Mouse (Mus musculus) granulocyte monocyte progenitor cell, adult 5-6 weeks (primary cell): ENCODE measurements around the gene Senp1. TPM values are rescaled to one million over a fixed set of nuclear protein-coding genes. Genes with fewer than 3 reads are reported as not detected.

Source experiments
- ATAC-seq: replicated peaks from 2 replicates; pipeline ENCODE4 v1.8.0; 2016; ENCODE audit warnings: mild to moderate bottlenecking, moderate TSS enrichment, inconsistent platforms; ENCODE audit not compliant: poor library complexity, severe bottlenecking
- total RNA-seq, 2 experiments: library from RNA; stranded (forward) in 1 of 2; stranded (reverse) in 1 of 2; fragments of 200-712, 200-1000 nt in 1 of 2; fragments of >200 nt in 1 of 2; fragmentation: Nextera tagmentation in 1 of 2; gene quantifications; 2 replicates each; pipeline ENCODE4 v1.2.3; 2014 to 2017

Gene Senp1
- total RNA-seq, 2 experiments from 2014 or later: 66.6 to 83.1 TPM

DNA sequence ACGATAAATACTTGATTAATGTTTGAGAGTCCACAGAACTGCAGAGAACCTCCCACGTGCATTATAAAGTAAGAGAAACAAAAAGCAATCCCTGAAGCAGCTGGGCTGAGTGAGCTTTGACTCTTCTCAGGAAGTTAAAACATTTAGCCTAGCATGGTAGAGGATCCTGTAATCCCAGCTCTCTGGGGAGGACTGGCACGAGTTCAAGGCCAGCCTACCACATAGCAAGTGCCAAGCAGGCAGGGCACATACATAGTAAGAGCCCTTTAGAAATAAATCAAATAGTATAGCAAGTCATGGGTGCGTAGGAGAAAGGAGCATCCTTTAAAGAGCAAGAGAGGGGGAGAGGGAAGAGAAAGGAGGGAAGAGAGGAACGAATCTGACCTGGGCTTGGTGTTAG lies 27.7 kb downstream of the Senp1 start:
- ATAC-seq: no peak

DNA sequence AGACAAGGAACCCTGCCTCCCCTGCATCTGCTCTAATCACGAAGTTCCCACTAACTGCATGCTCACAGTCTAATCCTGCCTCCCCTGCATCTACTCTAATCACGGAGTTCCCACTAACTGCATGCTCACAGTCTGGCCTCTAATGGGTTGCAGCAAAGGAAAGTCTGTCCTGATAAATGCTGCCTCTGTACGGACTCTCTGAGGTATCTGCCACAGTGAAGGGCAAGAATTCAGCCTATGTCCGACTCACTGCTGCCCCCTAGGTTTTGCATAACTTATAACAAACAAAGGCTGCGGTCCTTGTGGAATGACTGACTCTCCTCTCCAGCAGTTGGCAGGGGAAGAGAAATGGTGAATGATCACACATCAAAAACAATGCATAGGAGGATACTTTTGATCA lies 38.3 kb downstream of the Senp1 start:
- ATAC-seq: peak; percentile 46; the same call in 1 of the 2 replicates

DNA sequence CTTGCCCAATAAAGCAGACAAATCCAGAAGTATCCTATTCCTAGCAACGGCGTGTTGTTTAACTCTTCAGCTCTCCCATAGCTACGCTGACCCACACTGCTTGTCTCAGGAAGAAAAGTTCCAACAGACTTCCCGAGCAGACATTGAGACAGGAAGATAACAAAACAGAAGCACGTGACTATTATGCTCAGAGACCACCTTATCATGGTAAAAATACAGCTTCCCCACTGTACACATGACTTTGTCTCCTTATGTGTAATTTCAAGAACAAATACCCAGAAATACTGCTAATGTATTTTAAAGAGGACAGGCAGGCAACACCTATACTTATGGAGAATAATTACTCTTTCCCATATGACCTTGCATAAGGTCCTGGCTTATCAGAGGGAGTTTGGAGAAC lies 41.9 kb downstream of the Senp1 start:
- no peak for ATAC-seq

GRCm38 (mm10) chr15:98048918-98049700 lies 44.4 kb downstream of the Senp1 start:
- no peak for ATAC-seq

DNA sequence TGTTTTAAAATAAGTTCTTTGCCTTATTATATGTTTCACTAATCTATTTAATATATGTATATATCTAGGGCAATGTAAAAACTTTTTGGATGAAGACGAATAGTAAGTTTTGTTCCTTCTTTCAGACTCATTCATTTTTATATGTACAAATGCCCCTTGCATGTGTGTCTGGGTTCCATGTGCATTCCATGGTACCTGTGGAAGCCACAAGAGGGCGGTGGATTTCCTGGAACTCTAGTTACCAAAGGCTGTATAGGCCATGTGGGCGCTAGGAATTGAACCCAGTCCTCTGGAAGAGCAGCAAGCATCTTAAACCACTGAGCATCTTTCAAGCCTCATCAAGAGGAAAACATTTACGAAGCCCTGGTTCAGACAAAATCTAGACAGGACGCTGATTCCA lies 49.2 kb downstream of the Senp1 start:
- no peak for ATAC-seq

DNA sequence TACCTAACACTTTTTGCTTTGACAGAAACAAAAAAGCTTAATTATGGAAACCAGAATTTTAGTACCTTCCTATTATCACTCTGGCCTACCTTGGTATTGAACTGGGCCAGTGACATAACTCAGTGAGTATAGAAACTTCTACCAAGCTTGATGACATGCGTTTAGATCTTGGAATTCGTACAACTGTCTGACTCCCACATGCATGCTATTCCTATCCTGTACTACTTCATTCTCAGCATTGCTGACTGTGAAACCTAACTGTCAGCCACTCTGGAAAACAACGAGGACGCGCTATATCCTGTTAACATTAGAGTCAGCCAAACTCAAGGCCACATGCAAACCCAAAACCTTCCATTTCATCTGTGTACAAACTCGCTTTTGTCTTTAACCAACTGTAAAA lies 49.6 kb downstream of the Senp1 start:
- ATAC-seq: no peak

DNA sequence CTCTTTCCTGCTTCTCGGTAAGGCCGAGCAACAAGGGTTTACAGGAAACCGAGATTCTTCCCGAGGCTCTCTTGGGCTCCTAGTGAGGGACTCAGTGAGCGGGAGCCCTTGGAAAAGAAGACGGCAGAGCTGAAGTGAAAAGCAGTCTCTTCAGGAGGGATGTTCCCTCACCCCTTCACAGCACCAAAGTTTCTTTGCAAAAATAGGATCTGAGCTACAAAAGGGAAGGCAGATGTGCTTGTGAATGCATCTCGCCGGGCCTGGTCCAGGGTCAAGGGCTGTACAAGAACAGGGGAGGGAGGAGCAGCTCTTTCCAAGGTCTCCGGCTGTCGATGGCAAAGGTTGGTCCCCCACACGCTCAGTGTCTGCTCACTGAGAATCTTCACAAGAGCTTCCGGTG lies 51.0 kb downstream of the Senp1 start:
- ATAC-seq: no peak

- ATAC-seq: no peak
These were observed 53.9 kb downstream of the Senp1 start for GRCm38 (mm10) chr15:98039682-98040081.

DNA sequence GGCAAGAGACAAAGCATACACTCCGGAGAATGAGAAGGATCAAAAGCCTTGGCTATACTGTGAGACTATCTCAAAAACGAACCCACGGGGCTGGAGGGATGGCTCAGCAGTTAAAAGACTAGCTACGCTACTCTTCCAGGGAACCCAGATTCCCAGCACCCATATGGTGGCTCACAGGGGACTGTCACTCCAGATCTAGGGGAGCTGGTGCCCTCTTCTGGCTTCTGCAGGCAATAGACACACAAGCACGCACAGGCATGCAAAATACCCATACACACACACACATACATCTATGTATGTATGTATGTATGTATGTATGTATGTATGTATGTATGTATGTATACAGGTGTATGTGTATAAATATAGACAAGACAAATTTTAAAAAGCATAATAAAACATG lies 57.0 kb downstream of the Senp1 start:
- ATAC-seq: no peak

DNA sequence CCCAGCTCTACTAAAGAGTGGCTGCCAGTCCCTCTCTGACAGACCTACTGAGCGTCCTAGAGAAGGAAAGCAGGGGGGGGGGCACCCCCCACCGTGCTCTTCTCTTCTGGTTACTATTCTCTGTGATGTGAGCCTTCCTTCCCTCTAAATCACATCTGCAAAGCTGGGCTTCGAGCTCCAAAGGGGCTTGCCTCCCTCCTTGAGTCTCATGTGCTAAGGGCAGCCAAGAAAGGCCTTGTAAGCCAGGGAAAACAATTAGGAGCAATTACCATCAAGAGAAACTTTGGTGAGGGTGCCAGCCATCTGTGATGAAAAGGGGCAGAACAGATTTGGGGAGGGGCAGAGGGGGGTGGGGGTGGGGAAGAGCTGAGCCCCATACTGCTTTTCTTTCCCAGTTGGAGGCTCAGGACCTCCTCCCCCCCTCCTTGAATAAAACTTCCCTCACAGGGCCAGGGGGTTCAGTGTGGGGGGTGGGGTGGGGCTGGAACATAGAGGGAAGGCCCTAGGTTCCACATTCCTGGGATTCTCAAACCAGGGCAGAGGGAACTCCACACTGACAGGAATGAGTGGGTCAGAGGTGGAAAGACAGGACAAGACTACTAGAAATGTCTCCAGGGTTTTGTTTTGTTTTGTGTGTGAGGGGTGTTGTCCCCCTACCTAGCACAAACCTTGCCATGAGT lies 58.3 kb downstream of the Senp1 start:
- ATAC-seq: no peak

- ATAC-seq: no peak
These were observed 60.3 kb downstream of the Senp1 start for GRCm38 (mm10) chr15:98033233-98033748.

GRCm38 (mm10) chr15:98029798-98030197 lies 63.7 kb downstream of the Senp1 start:
- no peak for ATAC-seq

DNA sequence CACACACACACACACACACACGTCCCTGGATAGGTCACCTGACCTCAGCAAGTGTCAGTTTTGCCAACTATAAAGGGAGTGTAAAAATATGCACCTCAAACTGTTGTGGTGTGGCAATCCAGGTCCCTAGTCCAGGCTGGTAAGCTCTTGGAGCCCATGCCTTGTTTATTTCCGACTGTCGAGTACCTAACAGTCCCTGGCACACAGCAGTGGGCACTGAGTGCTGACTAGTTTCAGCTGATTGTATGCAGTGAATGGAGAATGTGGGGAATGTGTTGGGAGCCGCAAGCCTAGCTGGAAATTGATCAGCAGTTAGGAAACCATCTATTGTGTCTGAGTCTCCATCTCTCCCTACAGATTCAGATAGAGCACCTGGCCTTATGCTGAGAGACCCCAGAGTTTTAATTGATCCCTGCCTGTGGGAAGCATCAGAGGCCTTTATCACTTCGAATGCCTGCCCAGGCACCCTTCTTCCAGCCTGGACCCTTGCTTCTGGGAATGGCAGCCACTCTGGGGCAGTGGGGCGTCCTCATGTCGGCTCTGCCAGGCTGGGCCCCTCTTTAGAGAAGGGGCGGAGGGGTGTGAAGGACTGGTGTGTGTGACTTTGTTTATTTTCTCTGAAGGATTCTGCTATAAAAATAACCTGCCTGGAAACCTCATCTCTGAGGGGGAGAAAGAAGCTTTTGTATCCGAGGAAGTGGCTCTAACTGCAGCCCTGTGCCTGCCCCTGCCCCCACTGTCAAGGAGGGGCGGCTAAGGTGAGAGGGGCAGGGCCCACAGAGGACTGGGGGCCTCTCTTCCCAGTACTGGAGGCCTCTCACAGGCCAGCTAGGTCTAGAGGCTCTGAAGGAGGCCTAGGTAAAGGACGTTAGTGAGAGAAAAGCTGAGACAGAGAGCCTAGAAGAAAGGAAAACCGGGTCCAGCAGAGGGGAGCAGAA lies 66.3 kb downstream of the Senp1 start:
- no peak for ATAC-seq

DNA sequence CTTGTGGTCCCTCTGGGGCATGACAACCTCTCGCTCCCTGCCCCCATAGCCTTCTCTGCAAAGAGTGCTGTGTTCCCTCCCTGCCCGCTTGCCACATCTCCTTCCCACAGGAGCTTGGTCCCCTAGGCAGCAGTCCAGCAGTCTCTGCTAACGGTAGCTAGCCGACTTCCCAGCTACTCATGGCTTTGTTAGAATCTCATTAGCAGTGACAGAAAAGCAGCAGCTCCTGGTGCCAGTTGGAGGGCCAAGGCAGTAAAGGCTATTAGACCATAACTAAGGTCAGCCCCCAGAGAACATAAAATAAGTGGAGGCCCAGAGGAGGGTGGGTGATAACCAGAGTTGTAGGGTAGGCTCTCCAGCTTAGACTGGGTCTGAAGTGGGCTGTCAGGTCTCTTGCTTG lies 67.9 kb downstream of the Senp1 start:
- no peak for ATAC-seq

DNA sequence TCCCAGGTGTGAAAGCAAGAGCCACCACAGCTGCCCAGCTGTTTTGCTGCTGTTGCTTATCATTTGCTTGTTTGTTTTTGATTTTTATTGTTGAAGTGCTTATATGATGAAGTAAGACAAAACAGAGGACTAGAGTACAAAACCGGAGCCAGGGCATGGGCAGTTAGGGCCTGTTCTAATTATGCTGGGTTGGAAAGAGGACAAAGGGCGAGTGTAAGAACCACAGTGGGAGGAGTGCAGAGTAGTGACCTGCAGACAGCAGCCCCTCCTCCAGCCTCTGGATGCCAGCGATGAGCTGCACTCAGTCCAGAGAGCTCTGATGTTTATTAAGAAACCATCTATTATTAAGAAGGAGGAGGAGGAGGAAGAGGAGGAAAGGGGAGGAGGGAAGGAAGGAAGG lies 70.4 kb downstream of the Senp1 start:
- no peak for ATAC-seq

GRCm38 (mm10) chr15:98021886-98022285 lies 71.7 kb downstream of the Senp1 start:
- ATAC-seq: no peak

GRCm38 (mm10) chr15:98019047-98019446 lies 74.5 kb downstream of the Senp1 start:
- no peak for ATAC-seq

DNA sequence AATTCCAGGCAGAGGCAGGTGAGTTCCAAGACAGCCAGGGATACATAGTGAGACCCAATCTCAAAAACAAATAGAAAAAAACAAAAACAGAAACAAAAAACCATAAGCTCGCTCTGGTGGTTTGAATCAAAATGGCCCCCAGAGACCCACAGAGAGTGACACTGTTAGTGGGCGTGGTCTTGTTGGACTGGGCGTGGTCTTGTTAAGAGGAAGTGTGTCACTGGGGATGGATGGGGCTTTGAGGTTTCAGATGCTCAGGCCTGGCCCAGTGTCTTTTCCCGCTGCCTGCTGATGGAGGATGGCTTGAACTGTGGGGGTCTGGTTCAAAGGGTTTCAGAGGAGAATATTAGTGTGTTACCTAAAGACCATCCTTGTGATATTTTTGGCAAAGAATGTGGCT lies 75.6 kb downstream of the Senp1 start:
- ATAC-seq: peak; percentile 70

GRCm38 (mm10) chr15:98012810-98013209 lies 80.7 kb downstream of the Senp1 start:
- no peak for ATAC-seq

- no peak for ATAC-seq
These were observed 88.4 kb downstream of the Senp1 start for GRCm38 (mm10) chr15:98005181-98005580.

- no peak for ATAC-seq
These were observed 88.8 kb downstream of the Senp1 start for GRCm38 (mm10) chr15:98004740-98005159.
